Mouse (Mus musculus): ENCODE measurements around the gene 1700084M14Rik. TPM values are rescaled to one million over a fixed set of nuclear protein-coding genes. Genes with fewer than 3 reads are reported as not detected.

1700084M14Rik gene
- not detected for polyA plus RNA-seq (2014; fragmentation: Illumina TruSeq; extraction: RNeasy Lipid Tissue Mini Kit (QIAGEN cat#74804); ENCODE audit: low replicate concordance)

GRCm38 (mm10) chrX:91575811-91576210 is at the start of gene 1700084M14Rik:
TSS of gene 1700084M14Rik (minus strand) at chrX:91575911.

Other genes with a start within 250 kb of the 1700084M14Rik start
- gene Mageb2, start 244.2 kb downstream of the 1700084M14Rik start, polyA plus RNA-seq (2014; fragmentation: Illumina TruSeq; extraction: RNeasy Lipid Tissue Mini Kit (QIAGEN cat#74804); ENCODE audit: low replicate concordance), result not detected
- gene Gm5072, start 183.4 kb downstream of the 1700084M14Rik start, polyA plus RNA-seq (2014; fragmentation: Illumina TruSeq; extraction: RNeasy Lipid Tissue Mini Kit (QIAGEN cat#74804); ENCODE audit: low replicate concordance), result not detected
- gene Gm8914, start 95.8 kb downstream of the 1700084M14Rik start, polyA plus RNA-seq (2014; fragmentation: Illumina TruSeq; extraction: RNeasy Lipid Tissue Mini Kit (QIAGEN cat#74804); ENCODE audit: low replicate concordance), result not detected
- not detected for gene Gm14781, start 56.3 kb upstream of the 1700084M14Rik start, polyA plus RNA-seq (2014; fragmentation: Illumina TruSeq; extraction: RNeasy Lipid Tissue Mini Kit (QIAGEN cat#74804); ENCODE audit: low replicate concordance)
- not detected for gene Mageb5, start 207.1 kb upstream of the 1700084M14Rik start, polyA plus RNA-seq (2014; fragmentation: Illumina TruSeq; extraction: RNeasy Lipid Tissue Mini Kit (QIAGEN cat#74804); ENCODE audit: low replicate concordance)